Mouse (Mus musculus): ENCODE data around the gene Pld4. TPM values are rescaled to one million over a fixed set of nuclear protein-coding genes. Genes with fewer than 3 reads are reported as not detected.

Gene Pld4
- polyA plus RNA-seq, 1 experiment = 4.0 TPM

- no peaks in the 10 kb centered on the region for H3K27me3 ChIP-seq (ENCODE audit: control insufficient read depth, insufficient read depth, low read length)
- no peak overlapping the region for H3K4me3 ChIP-seq (ENCODE audit: control insufficient read depth, low read depth, low read length)
- no peaks in the 10 kb centered on the region for H3K36me3 ChIP-seq (ENCODE audit: control insufficient read depth, insufficient read depth, low read length)
- H3K27ac ChIP-seq (ENCODE audit: control insufficient read depth, insufficient read depth, low read depth, low read length) = no peak overlapping the region
- no peaks in the 10 kb centered on the region for H3K4me1 ChIP-seq (ENCODE audit: control insufficient read depth, insufficient read depth, low read length)
- TF ChIP-seq POLR2A (IDR thresholded peaks at IDR 0.05; ENCODE audit: control insufficient read depth, low read depth, low read length) = no peak
- TF ChIP-seq CTCF (IDR thresholded peaks at IDR 0.05; ENCODE audit: control insufficient read depth, insufficient read depth, insufficient replicate concordance, low read depth, low read length) = no peak
Measured at GRCm38 (mm10) chr12:112745716-112746115, 14.7 kb upstream of the Pld4 start.

GRCm38 (mm10) chr12:112746461-112746807 is 14.0 kb upstream of the Pld4 start:
- TF ChIP-seq CTCF (IDR thresholded peaks at IDR 0.05; ENCODE audit: control insufficient read depth, insufficient read depth, insufficient replicate concordance, low read depth, low read length) (no peak), POLR2A (IDR thresholded peaks at IDR 0.05; ENCODE audit: control insufficient read depth, low read depth, low read length) (no peak)
- H3K27ac ChIP-seq (ENCODE audit: control insufficient read depth, insufficient read depth, low read depth, low read length) = no peak overlapping the region

GRCm38 (mm10) chr12:112746808-112747605 is 13.4 kb upstream of the Pld4 start:
- H3K36me3 ChIP-seq (ENCODE audit: control insufficient read depth, insufficient read depth, low read length) = no peaks in the 10 kb centered on the region
- H3K27ac ChIP-seq (ENCODE audit: control insufficient read depth, insufficient read depth, low read depth, low read length) = no peak overlapping the region
- TF ChIP-seq CTCF (IDR thresholded peaks at IDR 0.05; ENCODE audit: control insufficient read depth, insufficient read depth, insufficient replicate concordance, low read depth, low read length) (no peak), POLR2A (IDR thresholded peaks at IDR 0.05; ENCODE audit: control insufficient read depth, low read depth, low read length) (no peak)
- H3K27me3 ChIP-seq (ENCODE audit: control insufficient read depth, insufficient read depth, low read length) = no peaks in the 10 kb centered on the region
- H3K4me1 ChIP-seq (ENCODE audit: control insufficient read depth, insufficient read depth, low read length) = no peaks in the 10 kb centered on the region
- no peak overlapping the region for H3K4me3 ChIP-seq (ENCODE audit: control insufficient read depth, low read depth, low read length)

More at GRCm38 (mm10) chr12:112746461-112746807, 14.0 kb upstream of the Pld4 start:
- H3K27me3 ChIP-seq (ENCODE audit: control insufficient read depth, insufficient read depth, low read length) = no peaks in the 10 kb centered on the region
- no peaks in the 10 kb centered on the region for H3K36me3 ChIP-seq (ENCODE audit: control insufficient read depth, insufficient read depth, low read length)
- H3K4me1 ChIP-seq (ENCODE audit: control insufficient read depth, insufficient read depth, low read length) = no peaks in the 10 kb centered on the region
- H3K4me3 ChIP-seq (ENCODE audit: control insufficient read depth, low read depth, low read length) = no peak overlapping the region

- Histone ChIP-seq H3K4me3 (ENCODE audit: control insufficient read depth, low read depth, low read length) (no peak overlapping the region), H3K27me3 (ENCODE audit: control insufficient read depth, insufficient read depth, low read length) (no peaks in the 10 kb centered on the region), H3K36me3 (ENCODE audit: control insufficient read depth, insufficient read depth, low read length) (no peaks in the 10 kb centered on the region), H3K27ac (ENCODE audit: control insufficient read depth, insufficient read depth, low read depth, low read length) (no peak overlapping the region), H3K4me1 (ENCODE audit: control insufficient read depth, insufficient read depth, low read length) (no peaks in the 10 kb centered on the region)
- TF ChIP-seq CTCF (IDR thresholded peaks at IDR 0.05; ENCODE audit: control insufficient read depth, insufficient read depth, insufficient replicate concordance, low read depth, low read length) (no peak), POLR2A (IDR thresholded peaks at IDR 0.05; ENCODE audit: control insufficient read depth, low read depth, low read length) (no peak)
Measured at GRCm38 (mm10) chr12:112747606-112747970, 12.9 kb upstream of the Pld4 start.

GRCm38 (mm10) chr12:112750976-112751375 is 9.5 kb upstream of the Pld4 start:
- no peak overlapping the region for H3K27ac ChIP-seq (ENCODE audit: control insufficient read depth, insufficient read depth, low read depth, low read length)
- H3K27me3 ChIP-seq (ENCODE audit: control insufficient read depth, insufficient read depth, low read length) = no peaks in the 10 kb centered on the region
- no peaks in the 10 kb centered on the region; the same call in 1 of the 2 replicates for H3K4me1 ChIP-seq (ENCODE audit: control insufficient read depth, insufficient read depth, low read length)
- no peak overlapping the region for H3K4me3 ChIP-seq (ENCODE audit: control insufficient read depth, low read depth, low read length)
- H3K36me3 ChIP-seq (ENCODE audit: control insufficient read depth, insufficient read depth, low read length) = no peaks in the 10 kb centered on the region
- TF ChIP-seq POLR2A (IDR thresholded peaks at IDR 0.05; ENCODE audit: control insufficient read depth, low read depth, low read length) (no peak), CTCF (IDR thresholded peaks at IDR 0.05; ENCODE audit: control insufficient read depth, insufficient read depth, insufficient replicate concordance, low read depth, low read length) (no peak)

- TF ChIP-seq CTCF (IDR thresholded peaks at IDR 0.05; ENCODE audit: control insufficient read depth, insufficient read depth, insufficient replicate concordance, low read depth, low read length) (no peak), POLR2A (IDR thresholded peaks at IDR 0.05; ENCODE audit: control insufficient read depth, low read depth, low read length) (no peak)
- no peaks in the 10 kb centered on the region for H3K27me3 ChIP-seq (ENCODE audit: control insufficient read depth, insufficient read depth, low read length)
- no peak overlapping the region for H3K27ac ChIP-seq (ENCODE audit: control insufficient read depth, insufficient read depth, low read depth, low read length)
- H3K4me1 ChIP-seq (ENCODE audit: control insufficient read depth, insufficient read depth, low read length) = no peaks in the 10 kb centered on the region; the same call in none of the 2 replicates
- no peak overlapping the region for H3K4me3 ChIP-seq (ENCODE audit: control insufficient read depth, low read depth, low read length)
- H3K36me3 ChIP-seq (ENCODE audit: control insufficient read depth, insufficient read depth, low read length) = no peaks in the 10 kb centered on the region
Measured at GRCm38 (mm10) chr12:112752399-112752798, 8.1 kb upstream of the Pld4 start.

- Histone ChIP-seq H3K27ac (ENCODE audit: control insufficient read depth, insufficient read depth, low read depth, low read length) (no peak overlapping the region), H3K4me1 (ENCODE audit: control insufficient read depth, insufficient read depth, low read length) (peaks cover 5% of the 10 kb centered on the region), H3K36me3 (ENCODE audit: control insufficient read depth, insufficient read depth, low read length) (no peaks in the 10 kb centered on the region), H3K4me3 (ENCODE audit: control insufficient read depth, low read depth, low read length) (no peak overlapping the region), H3K27me3 (ENCODE audit: control insufficient read depth, insufficient read depth, low read length) (no peaks in the 10 kb centered on the region)
- TF ChIP-seq CTCF (IDR thresholded peaks at IDR 0.05; ENCODE audit: control insufficient read depth, insufficient read depth, insufficient replicate concordance, low read depth, low read length) (no peak), POLR2A (IDR thresholded peaks at IDR 0.05; ENCODE audit: control insufficient read depth, low read depth, low read length) (no peak)
Measured at GRCm38 (mm10) chr12:112755900-112756299, 4.6 kb upstream of the Pld4 start.
